Mouse (Mus musculus) kidney, adult 8-10 months (tissue): Measurements from ENCODE around the gene Srp68.
A peak's percentile ranks its signal among the peaks of the same experiment; 100 is the strongest.

ENCODE experiments used
- DNase-seq, 2 experiments: peaks; one replicate each; pipeline ENCODE4 v3.0.0; 2022

The Srp68 gene

GRCm38 (mm10) chr11:116274045-116274666 is at the start of gene Srp68:
TSS of gene Srp68 (minus strand) at chr11:116274217.
- peak; percentile 90 to 93 for DNase-seq

GRCm38 (mm10) chr11:116318719-116319659 is 45.0 kb upstream of the Srp68 start:
- DNase-seq, result peak; percentile 58 to 80

- DNase-seq, result no peak
Measured at GRCm38 (mm10) chr11:116312359-116312758, 38.3 kb upstream of the Srp68 start.

- DNase-seq, result no peak
Measured at GRCm38 (mm10) chr11:116311169-116311568, 37.2 kb upstream of the Srp68 start.

GRCm38 (mm10) chr11:116309601-116310000 is 35.6 kb upstream of the Srp68 start:
- no peak for DNase-seq

GRCm38 (mm10) chr11:116307762-116308531 is 33.9 kb upstream of the Srp68 start:
- no peak for DNase-seq

- DNase-seq, result no peak
Measured at GRCm38 (mm10) chr11:116307019-116307725, 33.2 kb upstream of the Srp68 start, which contains the start of gene Exoc7. TSS of gene Exoc7 (minus strand) at chr11:116307233.

GRCm38 (mm10) chr11:116306126-116306982 is 32.3 kb upstream of the Srp68 start:
- peak; percentile 87 to 91 for DNase-seq

GRCm38 (mm10) chr11:116305423-116305822 is 31.4 kb upstream of the Srp68 start:
- no peak for DNase-seq

- DNase-seq, result no peak
Measured at GRCm38 (mm10) chr11:116298621-116299020, 24.6 kb upstream of the Srp68 start.

GRCm38 (mm10) chr11:116298221-116298620 is 24.2 kb upstream of the Srp68 start:
- DNase-seq, result no peak

GRCm38 (mm10) chr11:116297017-116297416 is 23.0 kb upstream of the Srp68 start:
- DNase-seq, result no peak

GRCm38 (mm10) chr11:116296191-116296734 is 22.2 kb upstream of the Srp68 start:
- no peak for DNase-seq

- DNase-seq, result peak in 1 of 2 experiments; percentile 54
Measured at GRCm38 (mm10) chr11:116294319-116294718, 20.3 kb upstream of the Srp68 start.

- DNase-seq, result no peak
Measured at GRCm38 (mm10) chr11:116293538-116294137, 19.6 kb upstream of the Srp68 start.

- DNase-seq, result no peak
Measured at GRCm38 (mm10) chr11:116292401-116292800, 18.4 kb upstream of the Srp68 start.

GRCm38 (mm10) chr11:116290556-116290955 is 16.5 kb upstream of the Srp68 start:
- no peak for DNase-seq

- no peak for DNase-seq
Measured at GRCm38 (mm10) chr11:116287351-116287750, 13.3 kb upstream of the Srp68 start.

- DNase-seq, result no peak
Measured at GRCm38 (mm10) chr11:116285770-116286191, 11.8 kb upstream of the Srp68 start.

- no peak for DNase-seq
Measured at GRCm38 (mm10) chr11:116283982-116284381, 10.0 kb upstream of the Srp68 start.
